Mouse (Mus musculus) myocyte (in vitro differentiated cells): ENCODE measurements around the gene Zhx3. TPM values are rescaled to one million over a fixed set of nuclear protein-coding genes. Genes with fewer than 3 reads are reported as not detected.

Source experiments
- H3K27me3 ChIP-seq: one replicate; pipeline ENCODE4 v1.6.1; 2011; ENCODE audit not compliant: control insufficient read depth, insufficient read depth, insufficient read length
- H3K36me3 ChIP-seq: one replicate; pipeline ENCODE4 v1.6.1; 2011; ENCODE audit not compliant: control insufficient read depth, insufficient read depth
- H3K4me2 ChIP-seq: one replicate; pipeline ENCODE4 v1.6.1; 2011; ENCODE audit warnings: low read depth, control low read depth
- H3K4me3 ChIP-seq: one replicate; pipeline ENCODE4 v1.5.1; 2011; ENCODE audit warnings: mild to moderate bottlenecking, control low read depth, moderate library complexity
- H3K79me2 ChIP-seq: one replicate; pipeline ENCODE4 v1.6.1; 2011; ENCODE audit not compliant: control insufficient read depth, insufficient read depth
- H3ac ChIP-seq: one replicate; pipeline ENCODE4 v1.6.1; 2011; ENCODE audit not compliant: control insufficient read depth, insufficient read length
- CEBPB ChIP-seq: IDR thresholded peaks from 2 replicates; pipeline ENCODE4 v1.6.1; 2011; ENCODE audit warnings: mild to moderate bottlenecking, moderate library complexity; ENCODE audit not compliant: poor library complexity, insufficient read depth, severe bottlenecking
- E2F4 ChIP-seq: IDR thresholded peaks from one replicate; pipeline ENCODE4 v1.6.1; 2011; ENCODE audit warnings: mild to moderate bottlenecking, control low read depth, moderate library complexity; ENCODE audit not compliant: insufficient read depth
- MAX ChIP-seq: IDR thresholded peaks from one replicate; pipeline ENCODE4 v1.6.1; 2011; ENCODE audit warnings: low read depth, mild to moderate bottlenecking, control low read depth
- MYOD1 ChIP-seq, 3 experiments: IDR thresholded peaks; one replicate each; pipeline ENCODE4 v1.6.1; 2011; ENCODE audit warnings: control low read depth in 2 of 3, low read depth in 2 of 3, mild to moderate bottlenecking in 2 of 3, moderate library complexity in 1 of 3; ENCODE audit not compliant: insufficient read length in 2 of 3, control insufficient read depth in 1 of 3
- MYOG ChIP-seq, 3 experiments: IDR thresholded peaks; one replicate each; pipeline ENCODE4 v1.6.1; 2011; ENCODE audit warnings: control low read depth in 2 of 3, low read depth in 2 of 3, mild to moderate bottlenecking in 2 of 3; ENCODE audit not compliant: insufficient read length in 2 of 3, control insufficient read depth in 1 of 3, insufficient read depth in 1 of 3
- POLR2A ChIP-seq: IDR thresholded peaks from one replicate; pipeline ENCODE4 v1.6.1; 2011; ENCODE audit warnings: low read depth, mild to moderate bottlenecking, control low read depth, moderate library complexity; ENCODE audit not compliant: insufficient read length
- POLR2AphosphoS2 ChIP-seq: IDR thresholded peaks from one replicate; pipeline ENCODE4 v1.6.1; 2011; ENCODE audit warnings: low read depth, control low read depth; ENCODE audit not compliant: insufficient read length
- REST ChIP-seq: IDR thresholded peaks from one replicate; pipeline ENCODE4 v1.6.1; 2011; ENCODE audit warnings: mild to moderate bottlenecking, control low read depth, moderate library complexity; ENCODE audit not compliant: insufficient read depth, insufficient read length
- SRF ChIP-seq: IDR thresholded peaks from one replicate; pipeline ENCODE4 v1.6.1; 2011; ENCODE audit warnings: low read depth; ENCODE audit not compliant: control insufficient read depth, insufficient read length
- TCF12 ChIP-seq: IDR thresholded peaks from one replicate; pipeline ENCODE4 v1.6.1; 2011; ENCODE audit warnings: mild to moderate bottlenecking, control low read depth; ENCODE audit not compliant: poor library complexity, insufficient read depth, severe bottlenecking
- TCF3 ChIP-seq: IDR thresholded peaks from one replicate; pipeline ENCODE4 v1.6.1; 2011; ENCODE audit warnings: low read depth, control low read depth; ENCODE audit not compliant: insufficient read length
- USF1 ChIP-seq: IDR thresholded peaks from one replicate; pipeline ENCODE4 v1.6.1; 2011; ENCODE audit warnings: low read depth, mild to moderate bottlenecking, control low read depth, moderate library complexity
- polyA plus RNA-seq: library from polyadenylated mRNA; unstranded; fragments of >200 nt; fragmentation: generic; extraction: Trizol; gene quantifications from one replicate; pipeline ENCODE4 v1.2.1, GENCODE M21; 2012; ENCODE audit warnings: missing spikeins

Gene Zhx3
- polyA plus RNA-seq, 1 experiment = 6.1 TPM

GRCm38 (mm10) chr2:160789741-160790140 is 83.1 kb downstream of the Zhx3 start:
- H3K27me3 ChIP-seq = no peaks in the 10 kb centered on the region
- no peaks in the 10 kb centered on the region for H3K36me3 ChIP-seq
- H3K4me3 ChIP-seq = no peak overlapping the region
- no peaks in the 10 kb centered on the region for H3K79me2 ChIP-seq
- no peak overlapping the region for H3ac ChIP-seq
- TF ChIP-seq TCF12 (no peak), REST (no peak), MYOG (IDR thresholded peaks at IDR 0.05; ENCODE audit: control insufficient read depth in 1 of 3, insufficient read depth in 1 of 3, insufficient read length in 2 of 3, low read depth in 2 of 3) (no peak), POLR2A (no peak), CEBPB (no peak), E2F4 (no peak), USF1 (no peak), MYOD1 (IDR thresholded peaks at IDR 0.05; ENCODE audit: control insufficient read depth in 1 of 3, insufficient read length in 2 of 3, low read depth in 2 of 3) (no peak), POLR2AphosphoS2 (no peak), SRF (no peak), MAX (no peak), TCF3 (no peak)
- H3K4me2 ChIP-seq = no peak overlapping the region

DNA sequence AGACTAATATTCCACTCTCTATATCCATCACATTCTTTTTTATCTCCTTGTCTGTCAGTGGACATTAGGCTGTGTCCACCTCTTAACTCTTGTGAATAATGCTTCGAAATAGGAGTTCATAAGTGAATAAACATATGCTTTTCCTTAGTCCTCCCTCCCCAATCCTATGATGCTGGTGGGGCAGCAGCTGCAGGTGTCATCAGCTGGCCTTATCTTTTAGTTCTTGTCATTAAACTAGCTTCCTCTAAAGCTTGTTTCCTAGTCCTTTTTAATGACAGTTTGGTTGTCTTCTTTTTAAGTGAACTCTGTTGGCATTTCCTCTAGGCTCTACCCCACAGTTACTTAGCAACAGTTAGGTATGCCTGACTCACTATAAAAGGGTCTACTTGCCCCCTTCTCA is 83.8 kb downstream of the Zhx3 start:
- Histone ChIP-seq H3K4me2 (no peak overlapping the region), H3ac (no peak overlapping the region), H3K79me2 (no peaks in the 10 kb centered on the region), H3K4me3 (no peak overlapping the region), H3K27me3 (no peaks in the 10 kb centered on the region), H3K36me3 (no peaks in the 10 kb centered on the region)
- TF ChIP-seq CEBPB (no peak), MAX (no peak), POLR2AphosphoS2 (no peak), SRF (no peak), TCF12 (no peak), REST (no peak), MYOG (IDR thresholded peaks at IDR 0.05; ENCODE audit: control insufficient read depth in 1 of 3, insufficient read depth in 1 of 3, insufficient read length in 2 of 3, low read depth in 2 of 3) (no peak)

DNA sequence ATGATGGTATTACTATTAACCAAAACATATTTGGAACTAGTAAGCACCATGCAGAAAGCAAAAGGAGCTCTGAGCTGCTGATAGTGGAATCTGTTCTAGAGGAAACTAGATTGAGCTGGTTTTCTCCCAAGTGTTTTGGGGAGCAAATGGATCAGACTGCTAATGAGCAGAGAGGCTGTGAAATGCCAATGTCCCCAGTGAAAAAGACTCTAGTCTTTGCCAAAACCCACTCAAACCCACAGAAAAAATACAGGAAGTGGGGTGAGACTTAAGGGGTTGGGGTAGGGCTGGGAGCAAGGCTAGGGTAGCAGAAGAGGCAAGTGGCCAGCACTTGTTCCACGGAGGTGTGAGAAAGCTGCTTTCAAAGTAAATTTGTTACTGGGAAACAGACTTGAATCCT is 86.5 kb downstream of the Zhx3 start:
- no peak overlapping the region for H3K4me3 ChIP-seq
- no peaks in the 10 kb centered on the region for H3K79me2 ChIP-seq
- H3ac ChIP-seq = no peak overlapping the region
- no peak for TF ChIP-seq SRF
- TF ChIP-seq E2F4 = no peak
- no peak for TF ChIP-seq POLR2AphosphoS2
- no peak for TF ChIP-seq MAX
- no peak for TF ChIP-seq TCF3
- H3K27me3 ChIP-seq = no peaks in the 10 kb centered on the region
- no peak overlapping the region for H3K4me2 ChIP-seq
- no peaks in the 10 kb centered on the region for H3K36me3 ChIP-seq

DNA sequence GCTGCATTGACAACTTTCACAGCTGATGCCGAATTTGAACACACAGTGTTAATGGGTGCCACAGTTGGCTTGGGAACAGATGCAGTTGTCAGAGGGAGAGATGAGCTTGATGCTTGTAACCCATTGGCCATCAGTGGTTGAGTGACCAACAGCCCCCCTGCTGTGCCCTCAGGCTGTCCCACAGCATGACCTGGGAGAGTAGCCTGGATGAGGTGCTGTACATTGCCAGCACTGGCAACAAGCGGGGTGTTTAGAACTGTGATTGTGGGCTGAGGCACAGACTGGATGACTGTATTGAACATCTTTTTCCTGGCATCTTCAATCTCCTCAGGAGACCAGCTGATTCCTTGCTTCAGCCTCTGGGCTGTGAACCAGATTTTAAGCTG is 92.0 kb downstream of the Zhx3 start:
- H3K4me2 ChIP-seq = no peak overlapping the region
- H3ac ChIP-seq = no peak overlapping the region
- TF ChIP-seq MYOD1 (IDR thresholded peaks at IDR 0.05; ENCODE audit: control insufficient read depth in 1 of 3, insufficient read length in 2 of 3, low read depth in 2 of 3) = no peak
- no peak for TF ChIP-seq TCF12
- no peak for TF ChIP-seq POLR2A
- TF ChIP-seq SRF = no peak
- no peak for TF ChIP-seq MYOG (IDR thresholded peaks at IDR 0.05; ENCODE audit: control insufficient read depth in 1 of 3, insufficient read depth in 1 of 3, insufficient read length in 2 of 3, low read depth in 2 of 3)
- TF ChIP-seq CEBPB = no peak
- no peak for TF ChIP-seq MAX
- no peak for TF ChIP-seq REST
- no peaks in the 10 kb centered on the region for H3K27me3 ChIP-seq
- no peaks in the 10 kb centered on the region for H3K79me2 ChIP-seq
- H3K36me3 ChIP-seq = no peaks in the 10 kb centered on the region
- no peak overlapping the region for H3K4me3 ChIP-seq

GRCm38 (mm10) chr2:160780154-160780833 is 92.5 kb downstream of the Zhx3 start:
- no peak for TF ChIP-seq POLR2AphosphoS2
- H3K27me3 ChIP-seq = no peaks in the 10 kb centered on the region
- H3K36me3 ChIP-seq = no peaks in the 10 kb centered on the region
- no peaks in the 10 kb centered on the region for H3K79me2 ChIP-seq
- H3K4me3 ChIP-seq = no peak overlapping the region
- no peak overlapping the region for H3ac ChIP-seq
- no peak overlapping the region for H3K4me2 ChIP-seq
